Mouse (Mus musculus): Measurements from ENCODE around the gene Ext2.

GRCm38 (mm10) chr2:93706407-93706806, 116.0 kb downstream of the Ext2 start:
- TF ChIP-seq CTCF (IDR thresholded peaks at IDR 0.05; ENCODE audit: control insufficient read depth, insufficient read depth, insufficient read length): no peak
- no peak for TF ChIP-seq MYOG (IDR thresholded peaks at IDR 0.05; ENCODE audit: control insufficient read depth, extremely low read depth, insufficient read length)
- no peak for TF ChIP-seq USF1 (IDR thresholded peaks at IDR 0.05; ENCODE audit: low read depth)
- no peak for TF ChIP-seq MYOD1 (IDR thresholded peaks at IDR 0.05; ENCODE audit: control insufficient read depth, insufficient read length, low read depth)
- no peak for TF ChIP-seq MAX (IDR thresholded peaks at IDR 0.05)

All from C2C12 (cell line).